Mouse (Mus musculus): ENCODE results near the gene Frmd3.

- TF ChIP-seq GATA1 (IDR thresholded peaks at IDR 0.05; ENCODE audit: borderline replicate concordance, low read length) = no peak
- no peak for TF ChIP-seq FLI1 (IDR thresholded peaks at IDR 0.05; ENCODE audit: low read length)
Measured at GRCm38 (mm10) chr4:74222360-74222759, 209.1 kb downstream of the Frmd3 start.
